Mouse (Mus musculus): ENCODE measurements around the gene Lipi.

Lipi gene

GRCm38 (mm10) chr16:75585961-75586360 lies at the start of gene Lipi:
Lipi (minus strand) TSS chr16:75586061.
- DNase-seq: no peak

DNA sequence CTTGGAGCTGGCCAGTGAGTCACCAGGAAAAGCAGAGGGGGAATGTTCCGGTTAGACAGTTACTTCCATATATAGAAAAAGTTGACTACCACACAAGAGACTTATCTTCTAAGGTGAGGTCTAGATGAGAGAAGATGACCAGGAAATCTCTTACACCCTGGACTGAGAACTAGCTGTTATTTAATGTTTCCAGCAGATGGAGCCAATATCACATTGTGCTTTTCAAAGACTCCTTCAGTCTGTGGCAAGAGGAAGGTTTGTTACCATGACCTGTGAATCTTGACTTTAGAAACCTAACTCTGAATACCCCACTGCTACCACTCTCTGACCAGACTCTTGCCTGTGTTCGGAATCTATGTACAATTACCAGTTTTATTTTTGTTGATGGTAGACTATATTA lies 42.0 kb upstream of the Lipi start:
- DNase-seq: no peak

- no peak for DNase-seq
These were observed 31.9 kb upstream of the Lipi start for GRCm38 (mm10) chr16:75617651-75618349.

GRCm38 (mm10) chr16:75612561-75612960 lies 26.7 kb upstream of the Lipi start:
- DNase-seq: no peak

- no peak for DNase-seq
These were observed 20.6 kb upstream of the Lipi start for GRCm38 (mm10) chr16:75606415-75606814.

DNA sequence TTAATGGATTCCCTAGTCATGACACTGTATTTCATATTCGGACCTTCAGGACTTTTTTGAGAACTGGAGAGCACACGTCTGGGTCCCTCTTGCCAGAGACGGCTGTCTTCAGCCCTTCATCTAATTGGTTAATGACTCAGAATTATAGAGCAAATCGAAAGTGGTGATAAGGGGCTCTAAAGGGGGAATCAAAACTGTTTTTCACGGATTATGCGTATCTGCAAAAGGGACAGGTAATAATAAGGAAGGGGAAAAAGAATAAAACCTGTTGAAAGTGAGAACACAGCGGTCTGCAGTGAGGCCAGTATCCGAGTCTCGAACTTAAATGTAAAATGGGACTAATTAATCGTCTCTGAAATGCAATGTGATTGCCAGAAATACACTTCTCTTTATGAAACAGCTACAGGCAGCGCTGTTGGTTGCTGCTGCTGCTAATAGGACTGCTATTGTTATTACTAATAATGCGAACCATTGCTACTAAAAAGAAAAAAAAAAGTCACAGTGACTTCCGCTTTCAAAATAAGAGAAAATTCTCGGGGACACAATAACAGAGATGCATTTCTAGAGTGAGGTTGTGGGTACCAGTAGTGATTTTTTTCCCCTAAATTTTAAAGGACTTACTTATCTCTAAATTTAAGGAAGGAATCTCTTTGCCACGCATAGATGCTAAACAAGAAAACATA lies 7.8 kb upstream of the Lipi start:
- DNase-seq: no peak

GRCm38 (mm10) chr16:75592671-75593500 lies 7.0 kb upstream of the Lipi start, which contains the start of gene Rbm11:
Rbm11 (plus strand) TSS chr16:75592844.
- peak; percentile 98 for DNase-seq

GRCm38 (mm10) chr16:75586466-75586865 lies 605 bp upstream of the Lipi start:
- no peak for DNase-seq

DNA sequence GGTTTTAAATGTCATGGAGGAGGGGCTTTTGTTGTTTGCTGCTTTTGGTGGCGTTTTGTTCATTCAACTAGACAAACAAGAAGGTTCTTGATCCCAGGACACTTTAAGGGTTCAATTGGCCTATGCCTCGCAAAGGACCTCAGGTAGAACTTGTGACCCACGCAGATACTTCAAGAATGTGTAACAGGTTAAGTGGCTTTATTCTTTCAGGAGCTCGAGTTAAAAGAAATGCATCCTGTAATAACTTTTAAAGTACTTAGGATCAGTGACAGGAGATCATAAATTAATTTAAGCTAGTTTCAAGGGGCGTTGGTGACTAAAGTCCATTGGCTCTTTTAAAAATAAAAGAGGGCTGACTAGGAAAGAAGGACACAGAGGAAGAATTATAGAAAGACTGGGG lies 3.6 kb downstream of the Lipi start:
- no peak for DNase-seq

GRCm38 (mm10) chr16:75562910-75563309 lies 23.0 kb downstream of the Lipi start:
- peak; percentile 41 for DNase-seq

DNA sequence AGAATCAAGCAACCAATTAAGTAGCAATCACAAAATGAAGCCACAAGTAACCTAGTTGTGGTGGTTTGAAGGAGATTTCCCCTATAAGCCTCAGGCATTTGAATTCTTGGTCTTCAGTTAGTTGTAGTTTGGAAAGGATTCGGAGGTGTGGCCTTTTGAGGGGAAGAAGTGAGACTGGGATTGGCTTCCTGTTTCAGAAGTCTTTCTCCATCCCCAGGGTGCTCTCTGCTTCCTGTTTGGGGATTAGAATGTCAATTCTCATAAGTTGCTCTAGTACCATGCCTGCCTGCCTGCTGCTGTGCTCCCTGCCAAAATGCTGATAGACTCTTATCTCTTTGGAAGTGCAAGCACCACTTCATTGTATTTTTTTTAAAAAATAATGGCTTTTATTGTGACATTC lies 40.6 kb downstream of the Lipi start:
- DNase-seq: no peak

DNA sequence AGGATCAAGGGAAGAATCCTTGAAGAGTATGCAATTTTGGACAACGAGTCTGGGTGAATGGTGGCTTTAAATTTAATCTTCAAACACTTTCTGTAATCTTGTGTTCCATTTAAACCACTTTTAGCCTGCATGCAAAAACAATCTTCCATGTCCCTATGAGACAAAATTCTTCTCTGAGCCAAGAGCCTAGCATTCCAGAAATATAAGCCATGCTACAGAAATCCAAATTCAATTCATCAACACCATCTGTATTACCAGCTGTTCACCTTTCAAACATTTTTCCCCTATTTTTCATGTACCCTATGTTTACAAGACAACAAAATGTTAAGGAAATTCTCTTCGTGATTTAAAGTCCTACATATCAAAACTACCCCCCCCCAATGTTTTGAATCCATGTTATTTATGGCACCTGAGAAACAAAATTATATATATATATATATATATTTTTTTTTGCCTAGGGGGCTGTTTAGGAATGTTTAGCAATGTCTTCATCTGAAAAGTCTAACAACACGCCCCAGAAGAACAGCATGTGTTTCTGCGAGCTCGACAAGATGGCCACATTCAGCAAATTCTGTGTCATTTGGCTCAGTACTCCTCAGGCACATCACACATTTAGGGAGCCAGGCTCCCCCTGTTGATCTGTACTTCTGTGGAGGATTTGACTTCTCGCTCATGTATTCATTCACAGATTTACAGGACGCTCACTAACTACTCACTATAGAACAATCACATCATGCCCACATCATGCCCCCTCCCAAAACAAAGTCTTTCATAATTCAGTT lies 47.9 kb downstream of the Lipi start:
- peak; percentile 53 for DNase-seq

DNA sequence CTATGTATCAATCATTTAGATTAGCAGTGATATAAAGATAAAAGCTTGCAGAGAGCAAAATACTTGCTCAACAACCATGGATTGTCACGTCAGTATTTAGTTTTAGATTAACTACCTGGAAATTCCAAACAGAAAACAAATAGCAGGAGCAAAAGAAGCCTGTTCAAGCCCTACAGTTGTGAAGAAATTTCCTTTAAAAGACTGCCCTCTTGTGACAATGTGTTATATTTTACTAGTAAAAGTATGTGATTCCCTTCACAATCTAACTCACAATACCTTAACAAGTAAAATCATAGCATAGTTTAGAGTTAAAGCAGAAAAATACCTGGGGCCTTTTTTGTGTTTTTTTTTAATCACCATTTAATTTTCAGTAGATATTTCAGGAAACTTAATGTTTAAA lies 54.2 kb downstream of the Lipi start:
- no peak for DNase-seq

- DNase-seq: peak; percentile 12
These were observed 89.3 kb downstream of the Lipi start for GRCm38 (mm10) chr16:75496568-75496967.
